Mouse (Mus musculus) spleen, adult 2 months (tissue): ENCODE measurements around the gene Cideb. TPM values are rescaled to one million over a fixed set of nuclear protein-coding genes. Genes with fewer than 3 reads are reported as not detected.

Experiments used
- DNase-seq, 2 experiments: peaks; one replicate each; pipeline versions ENCODE4 v3.0.0 to v3.0.0-alpha.2; 2012 to 2021; ENCODE audit warnings: low spot score in 2 of 2, low read depth in 1 of 2
- H3K27ac ChIP-seq: fragments of 200-500 bp; 2 replicates; pipeline ENCODE4 v1.5.1; 2012; ENCODE audit warnings: low read length, inconsistent platforms; ENCODE audit not compliant: insufficient read depth
- H3K27me3 ChIP-seq: fragments of 200-500 bp; 2 replicates; pipeline ENCODE4 v1.6.1; 2012; ENCODE audit warnings: mild to moderate bottlenecking, moderate library complexity, low read length, inconsistent platforms; ENCODE audit not compliant: control insufficient read depth, insufficient read depth
- H3K36me3 ChIP-seq: fragments of 200-500 bp; 2 replicates; pipeline ENCODE4 v1.6.1; 2012; ENCODE audit warnings: mild to moderate bottlenecking, low read length, inconsistent platforms; ENCODE audit not compliant: control insufficient read depth, insufficient read depth
- H3K4me1 ChIP-seq: fragments of 200-500 bp; 2 replicates; pipeline ENCODE4 v1.6.1; 2011; ENCODE audit warnings: inconsistent platforms; ENCODE audit not compliant: control insufficient read depth, insufficient read depth, insufficient read length
- H3K4me3 ChIP-seq: fragments of 200-500 bp; 2 replicates; pipeline ENCODE4 v1.5.1; 2011; ENCODE audit warnings: mild to moderate bottlenecking, inconsistent platforms; ENCODE audit not compliant: insufficient read depth, insufficient read length; ENCODE audit errors: extremely low read depth
- CTCF ChIP-seq: fragments of 200-500 bp; IDR thresholded peaks from 2 replicates; pipeline ENCODE4 v1.5.1; 2011; ENCODE audit warnings: mild to moderate bottlenecking, inconsistent platforms; ENCODE audit not compliant: insufficient read depth, insufficient read length, insufficient replicate concordance; ENCODE audit errors: extremely low read depth
- POLR2A ChIP-seq: fragments of 200-500 bp; IDR thresholded peaks from 2 replicates; pipeline ENCODE4 v1.6.1; 2011; ENCODE audit warnings: low read depth, low read length, inconsistent platforms
- WGBS: fragments of 180-500 bp; shearing (Covaris S2); methylation state at CpG from one replicate; pipeline ENCODE4 v1.1.7; 2018; 5-methylcytosine and 5-hydroxymethylcytosine counted together
- polyA plus RNA-seq: library from polyadenylated mRNA; depleted of rRNA; stranded (reverse); fragments of >200 nt; gene quantifications from 2 replicates; pipeline ENCODE4 v1.2.3, GENCODE M21; 2012

The Cideb gene
- polyA plus RNA-seq, 1 experiment, result 0.46 TPM

- TF ChIP-seq POLR2A, result no peak
- no peak for TF ChIP-seq CTCF
- peaks cover 5% of the 10 kb centered on the region for H3K27me3 ChIP-seq
- no peak overlapping the region for H3K4me3 ChIP-seq
- DNase-seq, result no peak
- peaks cover 19% of the 10 kb centered on the region for H3K36me3 ChIP-seq
- no peak overlapping the region for H3K27ac ChIP-seq
- WGBS, result 73% methylated on average over 6 of the region's 6 CpGs
- peaks cover 7% of the 10 kb centered on the region; the same call in 1 of the 2 replicates for H3K4me1 ChIP-seq
Measured at GRCm38 (mm10) chr14:55757566-55757965, 692 bp downstream of the Cideb start.

DNA sequence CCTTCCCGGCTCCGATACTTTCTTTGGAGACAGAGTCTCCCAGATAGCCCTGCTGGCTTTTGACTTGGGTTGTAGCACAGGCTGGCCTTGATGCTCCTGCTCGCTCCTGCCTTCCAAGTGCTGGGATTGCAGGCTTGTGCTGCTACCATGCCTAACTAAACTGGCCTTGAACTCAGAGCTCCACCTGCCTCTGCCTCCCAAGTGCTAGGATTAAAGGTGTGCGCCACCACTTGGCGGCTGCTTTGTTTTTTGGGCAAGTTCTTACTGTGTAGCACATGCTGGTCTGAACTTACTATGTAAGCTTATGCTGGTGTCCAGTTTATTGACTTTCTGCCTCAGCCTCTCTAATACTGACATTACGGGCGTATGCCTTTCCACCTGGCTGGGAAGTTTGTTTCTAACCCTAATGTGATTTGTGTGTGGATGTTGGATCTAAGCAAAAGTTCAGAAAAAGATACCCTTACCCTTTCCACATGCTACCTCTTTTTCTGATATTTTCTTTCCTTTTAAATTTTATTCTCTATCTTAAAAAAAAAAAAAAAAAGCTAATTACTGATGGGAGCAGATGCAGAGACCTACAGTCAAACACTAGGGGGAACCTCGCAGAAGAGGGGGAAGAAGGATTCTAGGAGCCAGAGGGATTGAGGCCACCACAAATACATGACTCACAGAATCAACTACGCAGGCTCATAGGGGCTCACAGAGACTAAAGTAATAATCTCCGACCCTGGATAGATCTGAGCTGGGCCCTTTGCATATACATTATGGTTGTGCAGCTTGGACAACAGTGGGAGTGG lies 11.0 kb downstream of the Cideb start:
- 91% methylated on average over 10 of the region's 10 CpGs for WGBS
- DNase-seq, result no peak
- no peak overlapping the region for H3K4me3 ChIP-seq
- H3K27ac ChIP-seq, result no peak overlapping the region
- peaks cover 16% of the 10 kb centered on the region for H3K36me3 ChIP-seq
- peaks cover 9% of the 10 kb centered on the region; the same call in 1 of the 2 replicates for H3K4me1 ChIP-seq
- TF ChIP-seq CTCF (no peak), POLR2A (no peak)
- H3K27me3 ChIP-seq, result no peaks in the 10 kb centered on the region

GRCm38 (mm10) chr14:55745861-55746237 lies 12.4 kb downstream of the Cideb start:
- no peak for TF ChIP-seq POLR2A
- no peak for TF ChIP-seq CTCF
- under 1% methylated on average over 31 of the region's 31 CpGs for WGBS
- Histone ChIP-seq H3K4me1 (peaks cover 9% of the 10 kb centered on the region; the same call in 1 of the 2 replicates), H3K36me3 (peaks cover 9% of the 10 kb centered on the region), H3K27ac (peak overlapping the region; percentile 31; the same call in 1 of the 2 replicates), H3K27me3 (no peaks in the 10 kb centered on the region), H3K4me3 (peak overlapping the region; percentile 80)
- no peak for DNase-seq

- DNase-seq, result peak; percentile 59 to 84
- 2% methylated on average over 48 of the region's 48 CpGs for WGBS
Measured at GRCm38 (mm10) chr14:55745180-55745860, 12.9 kb downstream of the Cideb start, which contains the start of the genes Dhrs1 and Nop9. Gene Dhrs1, minus strand, starts transcription at chr14:55745690. Gene Nop9, plus strand, starts transcription at chr14:55745693.

DNA sequence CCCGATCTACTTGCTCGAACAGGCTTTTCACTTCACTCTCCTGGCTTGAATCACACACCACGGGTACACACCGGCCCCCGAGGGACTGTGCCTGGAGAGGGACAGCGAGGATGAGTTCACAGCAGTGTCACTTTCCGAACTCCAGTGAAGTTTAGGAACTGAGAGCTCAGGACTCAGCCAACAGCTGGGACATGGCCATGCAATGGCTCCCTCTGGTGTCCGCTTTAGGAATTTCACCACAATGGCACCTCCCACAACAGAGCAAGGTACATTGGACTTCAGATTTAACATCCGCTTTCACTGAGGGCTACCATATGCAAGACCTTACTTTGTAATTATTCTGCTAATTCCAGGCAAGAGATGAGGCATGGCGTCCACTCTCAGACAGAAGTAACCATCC lies 14.5 kb downstream of the Cideb start:
- peak; percentile 73 to 86 for DNase-seq
- WGBS, result 19% methylated on average over 10 of the region's 10 CpGs
- no peak overlapping the region for H3K4me3 ChIP-seq
- peaks cover 9% of the 10 kb centered on the region; the same call in 1 of the 2 replicates for H3K4me1 ChIP-seq
- TF ChIP-seq CTCF, result peak; percentile 87; the same call in 1 of the 2 replicates
- TF ChIP-seq POLR2A, result no peak
- no peaks in the 10 kb centered on the region for H3K27me3 ChIP-seq
- H3K27ac ChIP-seq, result peak overlapping the region; percentile 46; the same call in 1 of the 2 replicates
- peaks cover 11% of the 10 kb centered on the region for H3K36me3 ChIP-seq

More at GRCm38 (mm10) chr14:55745180-55745860, 12.9 kb downstream of the Cideb start, which contains the start of the genes Dhrs1 and Nop9:
- H3K36me3 ChIP-seq, result peaks cover 9% of the 10 kb centered on the region; the same call in 1 of the 2 replicates
- H3K4me1 ChIP-seq, result peaks cover 9% of the 10 kb centered on the region; the same call in 1 of the 2 replicates
- TF ChIP-seq POLR2A (no peak; the same call in none of the 2 replicates), CTCF (no peak)
- peak within 1 kb of the TSS; percentile 31; the same call in 1 of the 2 replicates for H3K27ac ChIP-seq
- peak within 1 kb of the TSS; percentile 80 for H3K4me3 ChIP-seq
- H3K27me3 ChIP-seq, result no peaks in the 10 kb centered on the region

DNA sequence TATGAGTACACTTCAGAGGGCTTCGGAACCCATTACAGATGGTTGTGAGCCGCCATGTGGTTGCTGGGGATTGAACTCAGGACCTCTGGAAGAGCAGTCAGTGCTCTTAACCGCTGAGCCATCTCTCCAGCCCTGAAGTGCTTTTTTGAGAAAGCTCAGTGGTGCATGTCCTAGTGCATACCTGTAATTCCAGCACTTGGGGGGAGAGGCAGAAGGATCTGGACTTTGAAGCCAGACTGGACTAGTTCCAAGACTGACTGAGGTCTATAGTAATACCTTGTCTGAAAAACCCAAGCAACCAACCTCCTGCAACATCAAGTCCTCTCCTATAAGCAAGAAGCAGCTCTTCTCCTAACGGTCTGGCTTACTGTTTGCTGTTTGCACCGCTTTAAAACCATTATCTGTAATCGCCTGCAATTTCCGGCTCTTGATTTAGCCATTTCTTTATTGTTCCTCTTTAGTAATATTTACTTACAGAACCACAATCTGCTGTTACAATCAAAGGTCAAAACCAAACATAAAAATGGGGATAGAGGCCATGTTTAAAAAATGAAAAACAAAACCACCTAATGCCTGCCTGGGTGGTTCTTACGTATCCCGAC lies 21.1 kb downstream of the Cideb start:
- no peaks in the 10 kb centered on the region for H3K27me3 ChIP-seq
- no peak for DNase-seq
- H3K27ac ChIP-seq, result no peak overlapping the region
- no peak overlapping the region for H3K4me3 ChIP-seq
- H3K4me1 ChIP-seq, result no peaks in the 10 kb centered on the region
- TF ChIP-seq CTCF, result no peak
- no peak for TF ChIP-seq POLR2A
- H3K36me3 ChIP-seq, result peaks cover 14% of the 10 kb centered on the region
- WGBS, result 77% methylated on average over 9 of the region's 9 CpGs
